Mouse (Mus musculus) ES-Bruce4 (cell line): Measurements from ENCODE around the gene Tiprl.

Experiments
- CTCF ChIP-seq: IDR thresholded peaks from one replicate; pipeline ENCODE4 v1.8.1; 2011; ENCODE audit warnings: low read depth, low read length
- EP300 ChIP-seq: IDR thresholded peaks from 2 replicates; pipeline ENCODE4 v1.6.1; 2011; ENCODE audit warnings: low read depth, low read length; ENCODE audit not compliant: insufficient read depth
- POLR2A ChIP-seq: IDR thresholded peaks from one replicate; pipeline ENCODE4 v1.8.1; 2011; ENCODE audit warnings: low read length; ENCODE audit not compliant: insufficient read depth

GRCm38 (mm10) chr1:165284096-165284495 is 47.3 kb upstream of the Tiprl start:
- TF ChIP-seq POLR2A: no peak
- no peak for TF ChIP-seq CTCF
- TF ChIP-seq EP300: no peak
